Mouse (Mus musculus) embryo, embryonic 10 days (tissue): Measurements from ENCODE around the gene Pithd1.
A peak's percentile ranks its signal among the peaks of the same experiment; 100 is the strongest.
"Not testable (repeated sequence)": the region's sequence is repeated elsewhere in the genome, so short reads cannot be mapped to it uniquely, and the experiment has no call there.

Experiments
- DNase-seq: peaks from one replicate; pipeline ENCODE4 v3.0.0-alpha.2; 2015; ENCODE audit warnings: low spot score

Gene Pithd1

DNA sequence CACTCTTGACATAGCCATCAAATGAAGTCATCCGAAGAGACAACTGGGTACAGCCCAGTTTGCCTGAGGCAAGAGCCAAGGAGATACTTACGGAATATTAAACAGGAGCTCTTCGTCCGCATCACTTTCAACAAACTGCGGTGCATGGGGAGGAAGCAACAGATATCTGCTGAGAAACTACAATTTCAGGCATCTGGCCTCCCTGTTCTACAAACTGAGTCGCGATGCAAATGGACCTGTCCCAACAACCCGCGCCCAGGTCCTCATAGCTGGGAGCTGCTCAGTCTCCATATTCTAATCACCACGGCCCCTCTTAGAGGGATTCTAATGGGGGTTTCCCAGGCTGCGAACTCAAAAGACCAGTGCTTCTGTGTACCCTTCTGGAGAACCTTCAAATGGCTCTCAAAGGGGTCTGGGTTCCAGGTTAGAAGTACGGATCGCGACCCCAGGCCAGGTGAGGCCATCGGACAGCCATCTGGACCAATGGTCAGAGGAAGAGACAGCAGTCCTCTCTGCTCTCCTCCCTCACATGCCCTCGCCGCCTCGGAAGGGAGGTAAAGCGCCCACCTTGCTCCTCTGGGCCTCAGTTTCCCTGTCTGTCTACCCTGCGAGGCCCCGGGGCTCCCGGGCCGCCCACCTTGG is 642 bp downstream of the Pithd1 start:
- DNase-seq, result no peak

DNA sequence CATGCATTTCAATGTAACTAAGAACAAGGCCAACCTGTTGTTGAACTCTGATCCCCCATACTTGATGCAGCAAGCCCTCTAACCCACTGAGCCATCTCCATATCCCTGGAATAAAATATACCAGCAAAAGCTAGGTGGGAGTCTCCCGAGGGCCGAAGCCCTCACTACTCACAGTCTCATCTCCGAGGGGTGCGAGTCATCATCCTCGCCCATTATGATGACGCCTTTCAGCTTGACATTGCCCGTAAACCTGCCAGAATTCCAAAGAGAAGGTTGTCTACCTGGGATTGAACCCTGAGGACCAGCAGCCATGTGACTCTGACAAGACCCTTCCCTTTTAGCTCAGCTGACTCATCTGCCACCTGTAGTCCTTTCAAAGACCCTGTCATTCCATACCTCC is 1.3 kb downstream of the Pithd1 start:
- DNase-seq, result no peak

DNA sequence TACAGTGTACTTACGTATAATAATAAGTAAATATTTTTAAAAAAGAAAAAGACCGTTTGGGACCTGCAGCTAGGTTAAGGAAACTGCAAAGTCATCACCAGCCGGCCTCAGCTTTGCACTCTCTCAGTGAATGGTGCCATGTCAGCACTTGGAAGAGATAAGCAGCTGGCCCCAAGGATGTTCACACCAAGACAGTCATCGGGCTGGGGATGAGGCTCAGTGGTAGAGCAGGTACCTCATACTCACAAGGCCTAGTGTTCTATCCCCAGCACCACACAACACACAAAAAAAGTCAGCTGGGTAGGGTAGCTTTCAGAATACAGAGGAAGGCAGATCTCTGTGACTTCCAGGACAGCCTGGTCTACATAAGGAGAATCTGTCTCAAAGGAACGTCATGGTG is 1.9 kb downstream of the Pithd1 start:
- DNase-seq, result no peak

- no peak for DNase-seq
Measured at GRCm38 (mm10) chr4:135984556-135984955, 2.5 kb downstream of the Pithd1 start.

DNA sequence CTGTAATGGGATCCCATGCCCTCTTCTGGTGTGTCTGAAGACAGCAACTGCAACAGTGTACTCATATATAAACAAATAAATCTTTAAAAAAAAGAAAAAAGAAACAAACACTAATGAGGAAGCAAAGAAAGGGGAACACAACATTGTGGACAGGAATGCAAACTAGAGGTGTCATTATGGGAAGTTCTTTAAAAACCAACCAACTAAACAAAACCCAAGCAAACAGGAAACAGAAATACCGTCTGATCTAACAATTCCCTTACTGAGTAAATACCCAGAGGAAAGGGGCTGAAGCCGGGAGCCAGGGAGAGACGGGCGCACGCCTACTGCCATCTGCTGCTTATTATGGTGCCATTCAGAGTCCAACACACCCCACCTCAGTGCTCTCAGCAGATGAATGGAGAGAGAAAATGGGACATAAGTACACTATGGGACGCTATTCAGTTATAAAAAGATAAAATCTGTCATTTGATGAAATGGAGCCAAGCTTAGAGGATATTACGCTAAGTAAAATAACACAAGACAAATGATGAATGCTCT is 5.5 kb downstream of the Pithd1 start:
- no peak for DNase-seq

DNA sequence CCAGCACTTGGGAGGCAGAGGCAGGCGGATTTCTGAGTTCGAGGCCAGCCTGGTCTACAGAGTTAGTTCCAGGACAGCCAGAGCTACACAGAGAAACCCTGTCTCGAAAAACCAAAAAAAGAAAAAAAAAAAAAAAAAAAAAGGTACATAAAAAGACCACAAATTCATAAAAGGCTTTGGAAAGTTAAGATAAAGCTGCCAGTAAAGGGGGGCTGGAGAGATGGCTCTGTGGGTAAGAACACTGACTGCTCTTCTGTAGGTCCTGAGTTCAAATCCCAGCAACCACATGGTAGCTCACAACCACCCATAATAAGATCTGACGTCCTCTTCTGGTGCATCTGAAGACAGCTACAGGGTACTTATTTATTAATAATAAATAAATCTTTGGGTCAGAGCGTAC is 6.8 kb downstream of the Pithd1 start:
- not testable (repeated sequence) for DNase-seq

GRCm38 (mm10) chr4:135976146-135976545 is 10.9 kb downstream of the Pithd1 start:
- no peak for DNase-seq

DNA sequence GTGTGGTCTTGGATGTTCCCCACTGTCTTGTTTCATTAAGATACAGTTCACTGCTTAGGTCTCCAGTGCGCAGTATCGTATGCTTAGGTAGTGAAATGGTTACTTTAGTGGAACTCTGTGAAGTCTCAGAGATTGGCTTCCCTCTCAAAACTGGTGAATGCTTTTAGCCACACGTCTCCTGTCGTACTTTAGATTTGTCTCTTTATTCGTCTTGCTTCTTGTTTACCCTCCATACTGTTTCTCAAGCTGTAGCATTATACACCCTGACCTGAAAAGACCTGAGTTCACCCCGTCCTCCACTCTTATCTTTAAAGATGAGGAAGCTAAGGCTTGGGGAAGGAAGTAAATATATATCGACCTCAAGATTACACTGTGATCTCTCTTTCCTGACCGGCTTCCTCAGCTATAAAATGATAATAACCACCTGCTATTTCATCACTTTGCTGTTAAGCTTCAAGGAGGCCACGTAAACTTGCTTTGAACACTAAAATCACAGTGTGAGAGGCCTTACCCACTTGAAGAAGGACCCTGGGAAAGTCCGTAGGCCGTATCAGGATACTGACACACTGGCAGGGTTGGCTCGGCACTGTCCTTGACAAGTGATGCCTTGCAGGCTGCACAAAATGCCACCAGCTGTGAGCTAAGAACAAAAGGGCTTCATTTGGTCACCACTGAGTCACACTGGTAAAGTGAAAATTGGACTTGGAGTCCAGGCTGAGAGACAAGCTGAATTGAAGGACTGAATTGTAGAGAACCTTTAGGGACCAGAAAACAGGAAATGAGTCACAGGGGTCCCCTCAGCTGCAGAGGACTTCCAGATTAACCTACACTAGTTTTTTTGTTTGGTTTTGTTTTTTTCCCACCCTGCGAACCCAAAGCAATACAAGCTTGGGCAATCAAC is 13.9 kb downstream of the Pithd1 start:
- no peak for DNase-seq

- peak; percentile 86 for DNase-seq
Measured at GRCm38 (mm10) chr4:135972556-135972906, 14.5 kb downstream of the Pithd1 start, which contains the start of gene Lypla2. Lypla2 (minus strand) TSS chr4:135972626.

GRCm38 (mm10) chr4:135971805-135972555 is 15.1 kb downstream of the Pithd1 start:
- no peak for DNase-seq

- no peak for DNase-seq
Measured at GRCm38 (mm10) chr4:135970585-135970984, 16.5 kb downstream of the Pithd1 start.

GRCm38 (mm10) chr4:135969070-135969750 is 17.9 kb downstream of the Pithd1 start:
- DNase-seq, result no peak

- DNase-seq, result no peak
Measured at GRCm38 (mm10) chr4:135968271-135968869, 18.7 kb downstream of the Pithd1 start.

- no peak for DNase-seq
Measured at GRCm38 (mm10) chr4:135967086-135967760, 19.8 kb downstream of the Pithd1 start.

DNA sequence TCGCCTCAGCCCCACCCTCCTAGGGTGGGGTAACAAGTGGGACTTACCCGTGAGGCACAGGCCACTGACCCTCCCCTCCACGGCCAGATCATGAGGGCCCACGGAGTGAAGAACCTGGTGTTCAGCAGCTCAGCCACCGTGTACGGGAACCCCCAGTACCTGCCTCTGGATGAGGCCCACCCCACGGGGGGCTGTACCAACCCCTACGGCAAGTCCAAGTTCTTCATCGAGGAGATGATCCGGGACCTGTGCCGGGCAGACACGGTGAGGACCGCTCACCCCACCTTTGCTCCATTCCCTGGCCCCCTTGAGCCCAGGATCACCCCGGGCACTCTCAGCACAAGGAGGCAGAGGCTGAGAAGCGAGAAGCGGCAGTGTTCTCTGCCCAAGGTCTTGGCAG is 20.8 kb downstream of the Pithd1 start:
- no peak for DNase-seq

DNA sequence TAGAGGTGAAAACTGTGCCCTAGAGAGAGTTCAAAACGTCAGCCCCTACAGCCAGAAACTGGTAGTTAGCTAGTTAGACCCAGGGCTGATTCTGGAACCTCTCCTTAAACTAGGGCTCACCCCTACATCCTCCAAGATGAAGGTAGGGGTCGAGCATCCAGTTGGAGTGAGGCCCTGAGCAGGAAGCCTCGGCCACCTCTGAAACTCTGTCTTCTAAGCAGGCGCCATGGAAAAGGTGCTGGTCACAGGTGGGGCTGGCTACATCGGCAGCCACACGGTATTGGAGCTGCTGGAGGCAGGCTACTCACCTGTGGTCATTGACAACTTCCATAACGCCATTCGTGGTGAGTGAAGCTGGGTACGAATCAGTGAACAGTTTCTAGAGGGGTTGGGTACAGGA is 22.0 kb downstream of the Pithd1 start:
- DNase-seq, result no peak

DNA sequence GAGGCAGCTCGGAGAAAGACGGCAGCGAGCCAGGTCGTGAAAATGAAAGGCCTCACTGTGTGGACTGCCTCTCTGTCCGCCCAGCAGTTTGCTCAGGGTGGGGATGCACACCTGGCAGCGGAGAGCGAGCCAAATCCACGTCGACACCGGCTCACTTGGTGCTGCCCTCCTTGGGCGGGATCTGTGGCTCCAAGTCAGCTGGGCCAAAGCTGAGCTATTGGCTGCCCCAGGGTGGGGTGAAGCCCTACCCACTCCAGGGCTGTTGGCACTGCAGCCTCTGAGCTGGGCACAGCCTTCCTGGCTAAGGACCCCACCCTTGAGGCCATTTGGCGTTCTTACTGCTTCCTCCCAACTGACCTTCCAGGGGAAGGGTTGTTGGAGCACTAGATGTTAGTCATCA is 22.6 kb downstream of the Pithd1 start:
- no peak for DNase-seq

DNA sequence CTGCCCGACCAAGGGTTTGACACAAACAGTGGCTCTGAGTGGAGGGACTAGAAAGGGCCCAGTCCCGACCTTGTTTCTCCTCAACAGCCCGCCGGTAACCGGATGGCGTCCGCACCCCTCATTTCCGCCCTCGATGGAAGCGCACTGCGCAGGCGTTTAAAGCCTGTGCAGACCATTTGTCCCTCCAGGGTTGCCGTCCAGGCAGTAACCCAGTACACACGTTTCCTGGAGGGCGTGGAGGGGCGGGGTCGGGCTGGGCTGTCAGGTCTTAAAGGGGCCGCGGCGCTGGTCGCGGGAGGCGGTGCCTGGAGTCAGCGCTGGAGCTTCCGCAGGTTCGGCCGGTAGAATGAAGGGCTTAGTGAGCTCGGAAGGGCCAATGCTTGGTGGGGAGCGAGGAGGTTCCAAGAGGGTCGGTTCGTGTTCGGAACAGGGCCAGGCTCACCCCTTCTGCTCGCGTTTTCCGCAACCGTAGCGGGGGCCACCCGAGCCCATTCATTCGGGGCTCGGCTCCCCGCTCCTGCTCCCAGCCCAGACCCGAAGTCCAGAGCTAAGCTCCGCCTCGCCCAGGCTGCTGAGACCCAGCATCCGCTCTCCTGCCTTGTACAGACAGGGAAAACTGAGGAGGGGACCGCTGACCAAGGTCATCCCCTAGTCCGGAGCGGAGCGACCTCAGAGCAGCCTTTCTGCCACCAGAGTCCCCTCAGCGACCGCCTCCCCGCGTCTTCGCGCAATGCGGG is 23.4 kb downstream of the Pithd1 start, which contains the start of gene Gale:
TSS of gene Gale (plus strand) at position 271 of the 737 bp plus-strand sequence.
- DNase-seq, result peak; percentile 96

GRCm38 (mm10) chr4:135962946-135963345 is 24.1 kb downstream of the Pithd1 start:
- DNase-seq, result no peak

DNA sequence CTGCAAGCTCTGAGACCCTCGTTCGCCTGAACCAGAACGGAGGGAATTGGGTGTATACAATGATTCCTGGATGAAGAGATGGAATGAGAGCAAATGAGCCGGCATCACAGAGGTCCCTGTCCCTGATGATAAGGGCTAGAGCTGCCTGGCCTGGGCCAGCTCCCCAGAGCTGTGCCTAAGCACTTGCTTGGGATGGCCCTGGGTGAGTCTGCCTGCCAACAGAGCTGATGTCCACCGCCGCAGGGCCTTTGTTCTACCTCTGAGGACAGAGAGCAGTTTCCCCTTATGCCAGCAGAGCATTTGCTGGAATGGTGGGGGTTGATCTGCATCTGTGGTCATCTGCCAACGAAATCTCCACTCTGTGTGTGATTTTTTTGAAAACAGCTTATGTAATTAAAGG is 24.9 kb downstream of the Pithd1 start:
- DNase-seq, result no peak
